Mouse (Mus musculus): ENCODE measurements at regions not wholly inside any gene's neighbourhood (a gene's known extent, or its start where the extent isn't known, plus 50 kb on each side); places are given as distances from the start of the nearest gene placed in this dataset.
"Not testable (repeated sequence)": the region's sequence is repeated elsewhere in the genome, so short reads cannot be mapped to it uniquely, and the experiment has no call there.

- no peak overlapping the region for H3K4me3 ChIP-seq (ENCODE audit: control insufficient read depth in 1 of 2, insufficient read depth in 1 of 2, low read depth in 2 of 2, low read length in 2 of 2)
- no peaks in the 10 kb centered on the region for H3K9me3 ChIP-seq (replicated peaks; ENCODE audit: insufficient read depth, low read length)
- no peak for DNase-seq (ENCODE audit: low read depth, low spot score)
- H3K9ac ChIP-seq (ENCODE audit: control insufficient read depth, low read depth, low read length, poor library complexity, severe bottlenecking) = no peak overlapping the region
- no peak overlapping the region for H3K27ac ChIP-seq (ENCODE audit: control insufficient read depth, low read depth, low read length)
- no peaks in the 10 kb centered on the region; a peak in 2 of 4 replicates for H3K4me1 ChIP-seq (ENCODE audit: control insufficient read depth in 1 of 2, insufficient read depth in 2 of 2, low read length in 2 of 2)
- no peaks in the 10 kb centered on the region for H3K36me3 ChIP-seq (ENCODE audit: control insufficient read depth in 1 of 2, insufficient read depth in 2 of 2, low read length in 2 of 2)
- TF ChIP-seq TBP (IDR thresholded peaks at IDR 0.05; ENCODE audit: low read depth, low read length) = no peak
- no peak for TF ChIP-seq EP300 (IDR thresholded peaks at IDR 0.05; ENCODE audit: low read depth in 1 of 2, low read length in 2 of 2)
- TF ChIP-seq ELF1 (IDR thresholded peaks at IDR 0.05; ENCODE audit: low read depth, low read length) = no peak
- TF ChIP-seq CHD1 (IDR thresholded peaks at IDR 0.05; ENCODE audit: low read depth, low read length) = no peak
- TF ChIP-seq MAZ (IDR thresholded peaks at IDR 0.05; ENCODE audit: low read depth, low read length) = no peak
- TF ChIP-seq CTCF (IDR thresholded peaks at IDR 0.05 in 2 of 3, conservative IDR thresholded peaks at IDR 0.05 in 1 of 3; ENCODE audit: control insufficient read depth in 1 of 3, insufficient read depth in 1 of 3, low read depth in 2 of 3, low read length in 3 of 3, poor library complexity in 1 of 3, severe bottlenecking in 1 of 3) = no peak
- no peak for TF ChIP-seq NELFE (IDR thresholded peaks at IDR 0.05; ENCODE audit: low read depth, low read length)
- no peak for TF ChIP-seq MAX (IDR thresholded peaks at IDR 0.05; ENCODE audit: low read length)
- TF ChIP-seq MYC (IDR thresholded peaks at IDR 0.05; ENCODE audit: low read depth, low read length) = no peak
- TF ChIP-seq BHLHE40 (IDR thresholded peaks at IDR 0.05; ENCODE audit: borderline replicate concordance, low read depth, low read length) = no peak
- no peak for TF ChIP-seq MYB (IDR thresholded peaks at IDR 0.05; ENCODE audit: low read depth, low read length)
- TF ChIP-seq HCFC1 (IDR thresholded peaks at IDR 0.05; ENCODE audit: low read depth, low read length) = no peak
- no peak for TF ChIP-seq MEF2A (IDR thresholded peaks at IDR 0.05; ENCODE audit: extremely low read depth, insufficient replicate concordance, low read depth, low read length, poor library complexity, severe bottlenecking)
- no peak for TF ChIP-seq ETS1 (IDR thresholded peaks at IDR 0.05; ENCODE audit: low read depth, low read length)
- no peak for TF ChIP-seq RAD21 (IDR thresholded peaks at IDR 0.05; ENCODE audit: low read depth, low read length)
- TF ChIP-seq UBTF (IDR thresholded peaks at IDR 0.05; ENCODE audit: borderline replicate concordance, insufficient read depth, low read depth, low read length) = no peak
- H3K27me3 ChIP-seq (ENCODE audit: control insufficient read depth in 1 of 2, insufficient read depth in 2 of 2, low read length in 2 of 2) = no peaks in the 10 kb centered on the region
- H3K79me2 ChIP-seq (ENCODE audit: control insufficient read depth, insufficient read depth, low read length, poor library complexity) = no peaks in the 10 kb centered on the region
Measured at GRCm38 (mm10) chr13:107781221-107781620, 263.0 kb upstream of the Smim15 start.

DNA sequence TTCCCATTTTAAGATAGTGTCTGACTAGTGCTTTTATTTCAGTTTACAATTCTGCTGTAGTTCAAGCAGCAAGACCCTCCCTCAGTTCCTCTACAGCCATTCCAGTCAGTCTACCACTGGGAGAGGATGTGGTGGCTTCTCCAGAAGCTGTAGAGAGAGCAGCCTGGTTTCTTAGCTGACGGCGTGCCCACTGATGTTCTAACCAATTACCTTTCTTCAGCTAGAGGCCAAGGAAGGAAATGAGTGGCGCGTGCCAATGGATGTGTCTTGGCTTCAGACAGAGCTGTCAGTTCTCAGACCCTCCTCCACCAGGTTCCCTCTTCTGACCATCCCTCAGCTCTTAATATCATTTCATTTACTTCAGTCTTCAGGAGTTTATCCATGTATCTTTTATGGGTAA is 264.7 kb upstream of the Smim15 start:
- no peak for TF ChIP-seq MAX (IDR thresholded peaks at IDR 0.05; ENCODE audit: low read length)
- TF ChIP-seq ZMIZ1 (IDR thresholded peaks at IDR 0.05; ENCODE audit: low read depth, low read length) = no peak
- no peak for TF ChIP-seq EP300 (IDR thresholded peaks at IDR 0.05; ENCODE audit: low read depth in 1 of 2, low read length in 2 of 2)
- no peak for TF ChIP-seq POLR2A (IDR thresholded peaks at IDR 0.05; ENCODE audit: control insufficient read depth in 1 of 2, insufficient read depth in 1 of 2, low read depth in 1 of 2, low read length in 2 of 2, poor library complexity in 1 of 2)
- TF ChIP-seq MYC (IDR thresholded peaks at IDR 0.05; ENCODE audit: low read depth, low read length) = no peak
- no peak for TF ChIP-seq ZKSCAN1 (IDR thresholded peaks at IDR 0.05; ENCODE audit: low read depth, low read length)
- no peak for DNase-seq (ENCODE audit: low read depth, low spot score)
- Histone ChIP-seq H3K4me1 (ENCODE audit: control insufficient read depth in 1 of 2, insufficient read depth in 2 of 2, low read length in 2 of 2) (no peaks in the 10 kb centered on the region; a peak in 2 of 4 replicates), H3K27ac (ENCODE audit: control insufficient read depth, low read depth, low read length) (no peak overlapping the region), H3K4me3 (ENCODE audit: control insufficient read depth in 1 of 2, insufficient read depth in 1 of 2, low read depth in 2 of 2, low read length in 2 of 2) (no peak overlapping the region), H3K36me3 (ENCODE audit: control insufficient read depth in 1 of 2, insufficient read depth in 2 of 2, low read length in 2 of 2) (no peaks in the 10 kb centered on the region), H3K79me2 (ENCODE audit: control insufficient read depth, insufficient read depth, low read length, poor library complexity) (no peaks in the 10 kb centered on the region), H3K27me3 (ENCODE audit: control insufficient read depth in 1 of 2, insufficient read depth in 2 of 2, low read length in 2 of 2) (no peaks in the 10 kb centered on the region), H3K9me3 (replicated peaks; ENCODE audit: insufficient read depth, low read length) (no peaks in the 10 kb centered on the region), H3K9ac (ENCODE audit: control insufficient read depth, low read depth, low read length, poor library complexity, severe bottlenecking) (no peak overlapping the region)

- DNase-seq (ENCODE audit: low read depth, low spot score); H3K4me3 ChIP-seq (ENCODE audit: control insufficient read depth in 1 of 2, insufficient read depth in 1 of 2, low read depth in 2 of 2, low read length in 2 of 2); H3K9ac ChIP-seq (ENCODE audit: control insufficient read depth, low read depth, low read length, poor library complexity, severe bottlenecking); H3K79me2 ChIP-seq (ENCODE audit: control insufficient read depth, insufficient read depth, low read length, poor library complexity); H3K27ac ChIP-seq (ENCODE audit: control insufficient read depth, low read depth, low read length); H3K9me3 ChIP-seq (replicated peaks; ENCODE audit: insufficient read depth, low read length); H3K36me3 ChIP-seq (ENCODE audit: control insufficient read depth in 1 of 2, insufficient read depth in 2 of 2, low read length in 2 of 2); H3K4me1 ChIP-seq (ENCODE audit: control insufficient read depth in 1 of 2, insufficient read depth in 2 of 2, low read length in 2 of 2); H3K27me3 ChIP-seq (ENCODE audit: control insufficient read depth in 1 of 2, insufficient read depth in 2 of 2, low read length in 2 of 2): not testable (repeated sequence)
Measured at GRCm38 (mm10) chr13:107774499-107774898, 269.7 kb upstream of the Smim15 start.
